In genomic region chr2:128364161-128364560, GRCm38 (mm10) we compare ENCODE assay signal across 8 mouse cellular contexts.
DNase-seq lines count a peak whose midpoint lies in the region; ATAC-seq and TF ChIP-seq lines count a peak whose summit lies in the region.

No protein-coding gene starts in this region.

- H3K9me3 ChIP-seq in intestine, postnatal 0 days (ENCODE audit: control insufficient read depth): no peaks in the 10 kb centered on the region
- no peaks in the 10 kb centered on the region for H3K9me3 ChIP-seq in liver, embryonic 16.5 days (replicated peaks; ENCODE audit: control insufficient read depth, low read length)
- no peaks in the 10 kb centered on the region for H3K9me3 ChIP-seq in hindbrain, embryonic 14.5 days (ENCODE audit: control insufficient read depth, low read length)

- 0 out of 2 replicates have a peak overlapping the region, but pooled peaks have one; percentile 5 for H3K9ac ChIP-seq in intestine, postnatal 0 days (ENCODE audit: low read depth, low read length)
- no peak overlapping the region for H3K9ac ChIP-seq in liver, embryonic 16.5 days (ENCODE audit: low read depth, low read length)
- H3K9ac ChIP-seq in hindbrain, embryonic 14.5 days: no peak overlapping the region

- 5% methylated on average over 14 of the region's 14 CpGs for WGBS in intestine, postnatal 0 days
- WGBS in liver, embryonic 16.5 days (ENCODE audit: insufficient replicate concordance): 22% methylated on average over 14 of the region's 14 CpGs
- WGBS in hindbrain, embryonic 14.5 days: 82% methylated on average over 14 of the region's 14 CpGs

- peaks cover 4% of the 10 kb centered on the region; the same call in 1 of the 2 replicates for H3K4me1 ChIP-seq in intestine, postnatal 0 days (replicated peaks; ENCODE audit: control insufficient read depth, insufficient read depth, low read length)
- peaks cover 3% of the 10 kb centered on the region; the same call in 1 of the 2 replicates for H3K4me1 ChIP-seq in liver, embryonic 16.5 days (ENCODE audit: control insufficient read depth, low read depth, low read length)
- H3K4me1 ChIP-seq in hindbrain, embryonic 14.5 days (replicated peaks; ENCODE audit: control insufficient read depth, insufficient read depth, low read length): no peaks in the 10 kb centered on the region

- no peaks in the 10 kb centered on the region for H3K36me3 ChIP-seq in intestine, postnatal 0 days (ENCODE audit: control insufficient read depth, insufficient read depth)
- H3K36me3 ChIP-seq in liver, embryonic 16.5 days (ENCODE audit: control insufficient read depth, insufficient read depth): no peaks in the 10 kb centered on the region
- H3K36me3 ChIP-seq in hindbrain, embryonic 14.5 days (replicated peaks; ENCODE audit: control insufficient read depth, insufficient read depth): no peaks in the 10 kb centered on the region

- no peak overlapping the region for H3K4me3 ChIP-seq in intestine, postnatal 0 days (ENCODE audit: low read depth, low read length)
- H3K4me3 ChIP-seq in liver, embryonic 16.5 days (ENCODE audit: low read depth, low read length): no peak overlapping the region
- H3K4me3 ChIP-seq in hindbrain, embryonic 14.5 days (replicated peaks; ENCODE audit: low read length): no peak overlapping the region

- ATAC-seq in intestine, postnatal 0 days: peak; percentile 96
- ATAC-seq in liver, embryonic 16.5 days (ENCODE audit: low read depth): peak; percentile 71
- ATAC-seq in hindbrain, embryonic 14.5 days (ENCODE audit: low FRiP score): no peak
- ATAC-seq in inflammation-experienced regulatory T-cells, adult 6 months: no peak

- no peak for TF ChIP-seq CTCF in intestine, postnatal 0 days (IDR thresholded peaks at IDR 0.05; ENCODE audit: low read depth)

- H3K27me3 ChIP-seq in intestine, postnatal 0 days (replicated peaks; ENCODE audit: control insufficient read depth, insufficient read depth, low read length): no peaks in the 10 kb centered on the region
- no peaks in the 10 kb centered on the region for H3K27me3 ChIP-seq in liver, embryonic 16.5 days (ENCODE audit: control insufficient read depth, insufficient read depth, low read depth, low read length)
- H3K27me3 ChIP-seq in hindbrain, embryonic 14.5 days (ENCODE audit: control insufficient read depth, insufficient read depth, low read length): no peaks in the 10 kb centered on the region

- peak overlapping the region; percentile 71 for H3K27ac ChIP-seq in intestine, postnatal 0 days (ENCODE audit: low read depth, low read length)
- no peak overlapping the region for H3K27ac ChIP-seq in liver, embryonic 16.5 days (ENCODE audit: low read length)
- H3K27ac ChIP-seq in hindbrain, embryonic 14.5 days: no peak overlapping the region

- DNase-seq in adrenal gland, postnatal 10 days: peak; percentile 74
- DNase-seq in forelimb bud, embryonic 11.5 days (ENCODE audit: low read depth, low spot score): peak; percentile 33
- peak; percentile 51 for DNase-seq in skeletal muscle tissue, adult 2 months (ENCODE audit: low read depth, low spot score)
- DNase-seq in hindbrain, embryonic 14.5 days (ENCODE audit: low spot score): no peak
- no peak for DNase-seq in c-Kit-positive CD71-positive TER-119-positive erythroid progenitor cells, embryonic 14.5 days (ENCODE audit: low spot score)

- peak overlapping the region; percentile 51 for H3K4me2 ChIP-seq in intestine, postnatal 0 days (replicated peaks; ENCODE audit: low read depth)
- peak overlapping the region; percentile 17 for H3K4me2 ChIP-seq in liver, embryonic 16.5 days (ENCODE audit: low read depth, low read length)
- no peak overlapping the region for H3K4me2 ChIP-seq in hindbrain, embryonic 14.5 days (replicated peaks)

Comparison
In these comparisons a context has a peak if more than half of its experiments do, and no peak if none do; other contexts are left out.
1. DNase-seq: peak in adrenal gland, postnatal 10 days (single experiment), forelimb bud, embryonic 11.5 days (single experiment) and skeletal muscle tissue, adult 2 months (single experiment); none in hindbrain, embryonic 14.5 days (single experiment) and c-Kit-positive CD71-positive TER-119-positive erythroid progenitor cells, embryonic 14.5 days (single experiment).
2. ATAC-seq: peak in intestine, postnatal 0 days (single experiment) and liver, embryonic 16.5 days (single experiment); none in hindbrain, embryonic 14.5 days (single experiment) and inflammation-experienced regulatory T-cells, adult 6 months (single experiment).